In the genomic region with DNA sequence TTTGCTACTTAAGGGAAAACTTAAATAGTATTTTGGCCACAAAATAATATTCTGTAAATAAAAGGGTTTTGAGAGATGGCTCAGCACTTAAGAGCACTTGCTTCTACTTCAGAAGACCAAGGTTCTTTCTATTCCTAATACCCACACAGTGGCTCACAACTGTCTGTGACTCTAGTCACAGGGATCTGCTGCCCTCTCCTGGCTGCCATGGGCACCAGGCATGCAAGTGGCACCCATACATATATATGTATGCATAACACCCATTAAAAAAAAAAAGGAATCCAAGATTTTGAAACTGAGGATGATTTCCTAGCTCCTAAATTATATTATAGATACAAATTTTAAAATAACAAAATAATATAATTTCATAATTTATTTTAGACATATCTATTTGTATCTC, we compare ENCODE assay signal across 7 mouse cellular contexts. TPM values are rescaled to one million over a fixed set of nuclear protein-coding genes. Genes with fewer than 3 reads are reported as not detected.
DNase-seq lines count a peak whose midpoint lies in the region; ATAC-seq and TF ChIP-seq lines count a peak whose summit lies in the region.

No protein-coding gene starts in this region.

- H3K4me2 ChIP-seq in midbrain, embryonic 15.5 days: no peak overlapping the region

- TF ChIP-seq CTCF in layer of hippocampus, adult 2 months (conservative IDR thresholded peaks at IDR 0.05): peak; percentile 79

- H3K4me1 ChIP-seq in ES-E14 (ENCODE audit: control insufficient read depth in 2 of 2, insufficient read depth in 2 of 2, low read length in 2 of 2, poor library complexity in 1 of 2): no peaks in the 10 kb centered on the region
- H3K4me1 ChIP-seq in midbrain, embryonic 15.5 days: no peaks in the 10 kb centered on the region

- no peaks in the 10 kb centered on the region for H3K9me3 ChIP-seq in ES-E14 (ENCODE audit: control insufficient read depth, insufficient read depth, low read depth, low read length)
- no peaks in the 10 kb centered on the region for H3K9me3 ChIP-seq in midbrain, embryonic 15.5 days

- in situ Hi-C loops in ES-E14 (cut with MboI; ENCODE audit: low sequenced_read_pairs in 2 of 2, unreplicated experiment in 2 of 2): no loop called here

- ATAC-seq in midbrain, embryonic 15.5 days (replicated peaks): peak; percentile 72; the same call in 1 of the 2 replicates

- no peak overlapping the region for H3K9ac ChIP-seq in ES-E14 (ENCODE audit: insufficient read depth, low read depth, low read length, poor library complexity, severe bottlenecking)
- no peak overlapping the region for H3K9ac ChIP-seq in midbrain, embryonic 15.5 days

- no peaks in the 10 kb centered on the region for H3K27me3 ChIP-seq in midbrain, embryonic 15.5 days (replicated peaks)

- H3K27ac ChIP-seq in layer of hippocampus, adult 2 months: no peak overlapping the region
- H3K27ac ChIP-seq in ES-E14 (ENCODE audit: insufficient read depth, low read depth, low read length, poor library complexity, severe bottlenecking): no peak overlapping the region
- no peak overlapping the region for H3K27ac ChIP-seq in midbrain, embryonic 15.5 days

- no peak overlapping the region for H3K4me3 ChIP-seq in layer of hippocampus, adult 2 months
- H3K4me3 ChIP-seq in ES-E14 (ENCODE audit: insufficient read depth in 1 of 2, low read depth in 1 of 2, low read length in 2 of 2, poor library complexity in 1 of 2, severe bottlenecking in 1 of 2): no peak overlapping the region
- no peak overlapping the region for H3K4me3 ChIP-seq in midbrain, embryonic 15.5 days

- DNase-seq in layer of hippocampus, adult 2 months (ENCODE audit: low spot score in 2 of 2): peak in 1 of 2 experiments; percentile 14
- no peak for DNase-seq in layer of hippocampus, postnatal 14 days (ENCODE audit: low spot score in 2 of 2)
- peak; percentile 12 for DNase-seq in ES-E14 (ENCODE audit: low read depth, low spot score)
- DNase-seq in brain, adult 2 months (ENCODE audit: low read depth, low spot score): peak; percentile 49
- peak; percentile 50 to 52 for DNase-seq in kidney, postnatal 4 days
- DNase-seq in urinary bladder, postnatal 36 days (ENCODE audit: low spot score in 2 of 2): no peak

- peaks cover 3% of the 10 kb centered on the region for H3K36me3 ChIP-seq in ES-E14 (ENCODE audit: control insufficient read depth, insufficient read depth, low read length, poor library complexity, severe bottlenecking)
- peaks cover 33% of the 10 kb centered on the region for H3K36me3 ChIP-seq in midbrain, embryonic 15.5 days (replicated peaks)

TF ChIP-seq in ES-E14, 5 proteins besides CTCF, POLR2A, EP300 and RAD21:
- TF ChIP-seq ZNF384 (IDR thresholded peaks at IDR 0.05; ENCODE audit: low read depth, low read length) (0 out of 2 replicates have a peak, but pooled peaks have one; percentile 6), CHD2 (IDR thresholded peaks at IDR 0.05; ENCODE audit: low read depth, low read length) (no peak)

RNA-seq across cellular contexts. Expression of gene Atxn7, which starts 10.8 kb away (rescaled TPM):
- total RNA-seq in layer of hippocampus, adult 2 months (2021): 10 to 100 TPM; 25.7 to 31.6 TPM
- total RNA-seq in layer of hippocampus, postnatal 14 days (2021): 10 to 100 TPM; 19.1 to 20.0 TPM
- 2.9 and 3.8 TPM in 2 replicates for total RNA-seq in ES-E14 (2012; rRNA removed)
- polyA plus RNA-seq in midbrain, embryonic 15.5 days (2015; fragmentation: Nextera tagmentation; extraction: Ambion mirVana): 4.1 and 5.0 TPM in 2 replicates

RNA-seq across cellular contexts. Expression of gene Thoc7, which starts 11.3 kb away (rescaled TPM):
- 10 to 100 TPM; 92.5 to 96.8 TPM for total RNA-seq in layer of hippocampus, adult 2 months (2021)
- total RNA-seq in layer of hippocampus, postnatal 14 days (2021): 100 to 1,000 TPM; 106 to 114 TPM
- 58.1 and 66.7 TPM in 2 replicates for total RNA-seq in ES-E14 (2012; rRNA removed)
- polyA plus RNA-seq in midbrain, embryonic 15.5 days (2015; fragmentation: Nextera tagmentation; extraction: Ambion mirVana): 158 and 166 TPM in 2 replicates

RNA-seq across cellular contexts. Expression of gene Gm281, which starts 36.1 kb away (rescaled TPM):
- total RNA-seq in layer of hippocampus, adult 2 months (2021): not detected
- not detected for total RNA-seq in layer of hippocampus, postnatal 14 days (2021)
- total RNA-seq in ES-E14 (2012; rRNA removed): 0.74 and 1.1 TPM in 2 replicates
- polyA plus RNA-seq in midbrain, embryonic 15.5 days (2015; fragmentation: Nextera tagmentation; extraction: Ambion mirVana): not detected in 2 replicates

Comparison
In these comparisons a context has a peak if more than half of its experiments do, and no peak if none do; other contexts are left out.
1. DNase-seq: peak in ES-E14 (single experiment), brain, adult 2 months (single experiment) and kidney, postnatal 4 days (2 of 2); none in layer of hippocampus, postnatal 14 days (0 of 2) and urinary bladder, postnatal 36 days (0 of 2).